Mouse (Mus musculus) adrenal gland, postnatal 10 days (tissue): ENCODE measurements around the gene Ccdc74a. TPM values are rescaled to one million over a fixed set of nuclear protein-coding genes. Genes with fewer than 3 reads are reported as not detected.
"Not testable (repeated sequence)": the region's sequence is repeated elsewhere in the genome, so short reads cannot be mapped to it uniquely, and the experiment has no call there.

Experiments
- DNase-seq: peaks from one replicate; pipeline ENCODE4 v3.0.0; 2021; ENCODE audit warnings: mixed read lengths
- long read RNA-seq, 2 experiments: library from polyadenylated mRNA; stranded (forward); transcript quantifications; one replicate each; pipeline ENCODE4 v2.0.0; 2021
- total RNA-seq, 2 experiments: library from RNA; stranded (reverse); gene quantifications; 2 replicates each; pipeline ENCODE4 v1.2.3; 2021

Ccdc74a gene
- 1 to 10 TPM; 2.5 to 3.2 TPM for total RNA-seq
- long read RNA-seq, experiment 1, partial matches to known transcripts: 1 of 3 reads
- long read RNA-seq, experiment 1, other reads (novel, unspliced or antisense): 0 of 3 reads
- long read RNA-seq, experiment 2, partial matches to known transcripts: 1 of 2 reads
- long read RNA-seq, experiment 2, other reads (novel, unspliced or antisense): 1 of 2 reads

DNA sequence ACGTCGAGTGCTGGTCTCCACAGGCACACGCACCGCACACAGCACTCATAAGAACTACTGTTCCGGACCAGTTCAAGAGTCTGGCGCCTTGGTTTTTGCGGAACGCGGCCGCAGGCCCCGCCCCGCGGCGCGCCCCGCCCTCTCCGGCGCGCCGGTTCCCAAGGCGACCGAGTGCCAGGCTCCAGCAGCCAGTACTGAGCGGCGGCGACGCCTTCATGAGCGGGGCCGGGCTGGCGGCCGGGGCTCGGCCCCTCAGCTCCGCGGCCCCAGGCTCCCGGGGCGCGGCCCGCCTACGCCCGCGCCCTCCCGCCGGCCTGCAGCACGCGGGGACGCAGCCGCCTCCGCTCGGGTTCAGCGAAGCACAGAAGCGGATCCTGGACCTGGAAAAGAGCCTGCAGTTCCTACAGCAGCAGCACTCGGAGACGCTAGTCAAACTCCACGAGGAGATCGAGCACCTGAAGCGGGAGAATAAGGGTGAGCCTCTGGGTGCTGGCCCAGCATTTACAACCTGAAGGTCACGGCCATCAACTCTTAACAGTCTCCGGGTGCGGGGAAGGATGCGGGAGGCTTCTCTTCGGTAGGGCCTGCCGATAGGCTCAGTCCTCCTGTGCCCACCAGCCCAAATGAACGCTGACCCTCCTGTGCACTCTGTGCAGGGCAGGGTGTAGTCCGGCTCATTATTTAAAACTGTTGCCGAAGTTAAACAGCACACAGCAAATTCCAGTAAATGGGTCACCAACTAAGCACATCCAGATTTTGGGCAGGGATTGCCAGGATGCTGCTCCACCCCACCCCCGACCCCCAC, at the start of gene Ccdc74a:
Gene Ccdc74a (plus strand): TSS at position 161 of the 805 bp plus-strand sequence.
- DNase-seq: peak; percentile 92

DNA sequence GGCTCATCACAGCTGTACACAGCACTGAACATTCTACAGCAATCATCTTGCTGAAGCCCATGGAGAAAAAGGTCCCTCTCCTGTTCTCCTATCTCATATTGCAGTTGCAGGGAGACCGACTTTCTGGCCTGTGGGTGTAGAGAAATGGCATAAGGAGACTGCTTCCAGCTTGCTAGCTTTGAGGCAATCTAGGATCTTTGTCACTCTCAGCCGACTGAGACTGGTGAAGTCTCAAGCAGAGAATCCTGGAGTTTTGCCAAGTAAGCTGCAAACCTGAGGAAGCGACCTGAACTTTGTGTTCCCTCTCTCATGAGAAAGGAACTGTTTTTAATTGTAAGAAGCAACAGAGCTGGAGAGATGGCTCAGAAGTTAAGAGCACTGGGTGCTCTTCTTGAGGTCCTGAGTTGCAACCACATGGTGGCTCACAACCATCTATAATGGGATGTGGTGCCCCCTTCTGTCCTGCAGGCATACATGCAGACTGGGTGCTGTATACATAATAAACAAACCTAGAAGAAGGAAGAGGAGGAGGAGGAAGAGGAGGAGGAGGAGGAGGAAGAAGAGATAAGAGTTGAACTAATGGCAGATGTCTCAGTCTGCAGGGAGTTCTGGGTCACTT, 45.2 kb upstream of the Ccdc74a start:
- no peak for DNase-seq

DNA sequence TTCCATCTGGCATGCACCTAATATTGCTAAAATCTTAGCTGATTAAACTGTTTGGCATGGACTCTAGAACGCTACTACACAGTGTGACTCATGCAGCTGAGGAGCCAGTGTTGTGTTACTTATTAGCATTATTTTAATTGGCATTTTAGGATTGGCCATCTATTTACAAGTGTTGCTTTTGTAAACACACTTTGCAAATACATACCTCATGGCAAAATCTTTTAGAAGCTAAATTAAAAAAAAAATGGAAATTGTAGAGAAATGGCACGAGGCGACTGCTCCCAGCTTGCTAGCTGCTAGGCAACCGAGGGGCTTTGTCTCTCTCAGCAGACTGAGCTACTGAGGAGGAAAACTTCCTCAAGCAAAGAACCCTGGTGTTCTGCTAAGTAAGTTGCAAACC, 41.3 kb upstream of the Ccdc74a start:
- no peak for DNase-seq

GRCm38 (mm10) chr16:17605684-17606083, 40.6 kb upstream of the Ccdc74a start:
- no peak for DNase-seq

DNA sequence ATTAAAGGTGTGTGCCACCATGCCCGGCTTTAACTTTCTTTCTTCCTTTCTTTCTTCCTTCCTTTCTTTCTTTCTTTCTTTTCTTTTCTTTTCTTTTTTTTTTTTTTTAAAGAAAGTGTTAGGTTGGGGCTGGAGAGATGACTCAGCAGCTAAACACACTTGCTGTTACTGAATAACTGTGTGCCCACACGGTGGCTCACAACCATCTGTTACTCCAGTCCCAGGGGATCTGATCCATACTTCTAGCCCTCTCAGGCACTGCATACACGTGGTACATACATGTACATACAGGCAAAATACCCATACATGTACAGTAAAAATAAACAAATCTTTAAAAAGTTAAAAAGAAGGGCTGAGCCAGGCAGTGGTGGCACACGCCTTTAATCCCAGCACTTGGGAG, 34.9 kb upstream of the Ccdc74a start:
- no peak for DNase-seq

DNA sequence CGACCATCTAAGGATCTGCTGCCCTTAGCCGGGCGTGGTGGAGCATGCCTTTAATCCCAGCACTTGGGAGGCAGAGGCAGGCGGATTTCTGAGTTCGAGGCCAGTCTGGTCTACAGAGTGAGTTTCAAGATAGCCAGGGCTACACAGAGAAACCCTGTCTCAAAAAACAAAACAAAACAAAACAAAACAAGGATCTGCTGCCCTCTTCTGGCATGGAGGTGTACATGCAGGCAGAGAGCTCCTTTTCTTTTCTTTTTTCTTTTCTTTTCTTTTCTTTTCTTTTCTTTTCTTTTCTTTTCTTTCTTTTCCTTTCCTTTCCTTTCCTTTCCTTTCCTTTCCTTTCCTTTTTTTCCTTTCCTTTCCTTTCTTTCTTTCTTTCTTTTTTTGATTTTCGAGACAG, 31.5 kb upstream of the Ccdc74a start:
- not testable (repeated sequence) for DNase-seq

DNA sequence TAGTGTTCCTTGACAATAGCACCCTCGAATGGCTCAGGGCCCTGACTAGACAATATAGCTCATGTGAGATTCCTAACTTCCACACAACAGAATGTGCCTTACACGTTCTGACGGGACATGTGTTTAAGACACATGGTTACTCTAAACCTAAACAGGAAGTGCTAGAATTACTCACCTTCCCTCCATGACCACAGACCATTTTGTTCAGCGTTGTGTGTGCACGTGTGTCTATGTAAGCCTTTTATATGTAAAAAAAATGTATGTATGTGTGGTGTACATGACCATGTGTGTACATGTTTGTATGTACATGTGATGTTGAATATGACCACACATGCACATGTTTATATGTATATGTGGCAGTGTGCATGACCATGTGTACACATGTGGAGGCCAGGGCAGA, 30.1 kb upstream of the Ccdc74a start:
- no peak for DNase-seq

GRCm38 (mm10) chr16:17617922-17618565, 28.2 kb upstream of the Ccdc74a start:
- peak; percentile 50 for DNase-seq

DNA sequence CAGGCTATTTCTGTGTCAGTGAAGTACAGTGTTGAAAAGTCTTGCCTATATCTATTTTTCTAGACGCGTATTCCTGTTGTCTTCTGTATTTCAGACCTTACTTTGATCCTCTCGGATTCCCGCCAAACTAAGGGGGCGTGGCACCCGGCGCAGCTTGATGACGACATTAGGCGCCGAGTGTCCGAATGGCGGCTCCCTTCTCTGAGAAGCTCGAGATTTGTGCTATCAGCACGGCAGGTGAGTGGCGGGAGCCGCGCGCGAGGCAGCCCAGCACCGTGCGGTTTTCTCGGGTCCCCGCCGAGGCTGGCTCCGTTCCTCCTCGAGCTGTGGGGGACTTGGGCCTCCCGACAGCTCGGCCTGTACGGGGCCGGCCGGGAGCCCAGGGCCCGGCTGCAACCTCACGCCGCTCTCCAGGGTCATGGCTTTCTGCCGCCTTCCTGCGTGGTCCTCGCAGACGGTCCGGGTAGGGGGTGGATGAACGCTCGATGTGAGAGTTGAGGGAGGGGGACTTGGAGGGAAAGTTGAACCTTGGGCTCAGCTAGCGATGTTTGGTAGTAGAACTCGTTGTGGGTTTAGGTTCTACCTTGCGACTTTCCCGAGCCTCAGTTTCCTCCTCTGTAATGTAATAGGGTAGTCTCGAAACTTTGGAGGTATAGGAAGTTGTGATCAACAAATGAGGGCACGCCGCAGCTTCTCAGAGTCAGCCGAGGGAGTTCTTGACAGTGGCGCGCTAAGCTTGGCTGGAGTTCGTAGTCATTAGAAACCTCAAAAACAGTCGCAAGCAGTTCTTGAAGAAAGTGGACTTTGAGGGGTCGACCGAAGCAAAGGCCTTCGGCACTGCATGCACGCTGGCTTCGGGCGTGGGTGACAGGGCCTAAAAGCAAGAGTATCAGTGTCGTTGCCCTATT, 26.8 kb upstream of the Ccdc74a start, which contains the start of gene Smpd4:
Gene Smpd4 (plus strand): TSS at position 157 of the 908 bp plus-strand sequence.
- peak; percentile 98 for DNase-seq

DNA sequence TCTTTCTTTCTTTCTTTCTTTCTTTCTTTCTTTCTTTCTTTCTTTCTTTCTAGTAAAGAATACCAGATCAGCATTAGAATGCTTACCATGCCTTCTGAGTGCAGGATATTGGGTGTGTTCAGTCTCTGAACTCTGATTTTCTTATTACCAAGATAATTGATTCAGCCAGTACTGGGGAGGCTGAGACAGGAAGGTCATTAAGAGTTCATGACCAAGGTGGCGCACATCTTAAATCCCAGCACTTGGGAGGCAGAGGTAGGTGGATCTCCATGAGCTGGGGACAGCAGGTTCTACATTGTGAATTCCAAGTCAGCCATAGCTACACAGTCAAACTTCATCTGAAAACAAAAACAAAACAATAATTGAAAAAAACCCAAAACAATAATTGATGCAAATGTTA, 24.3 kb upstream of the Ccdc74a start:
- no peak for DNase-seq

- DNase-seq: no peak
Measured at GRCm38 (mm10) chr16:17625488-17626268, 20.6 kb upstream of the Ccdc74a start.

DNA sequence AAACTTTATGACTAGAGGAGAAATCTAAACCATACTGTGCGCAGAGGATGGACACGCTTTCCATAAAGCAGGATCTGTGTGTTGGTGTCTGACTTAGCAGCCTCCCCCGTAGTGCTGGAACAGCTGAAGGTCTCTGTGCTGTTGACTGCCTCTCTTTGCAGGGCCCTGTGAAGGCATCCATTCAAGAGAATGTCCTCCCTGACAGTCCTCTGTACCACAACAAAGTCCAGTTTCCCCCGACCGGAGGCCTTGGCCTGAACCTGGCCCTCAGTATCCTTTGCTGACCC, 20.1 kb upstream of the Ccdc74a start:
- no peak for DNase-seq

- DNase-seq: no peak
Measured at GRCm38 (mm10) chr16:17632580-17632979, 13.7 kb upstream of the Ccdc74a start.

GRCm38 (mm10) chr16:17633481-17634181, 12.6 kb upstream of the Ccdc74a start:
- no peak for DNase-seq

GRCm38 (mm10) chr16:17636904-17637303, 9.4 kb upstream of the Ccdc74a start:
- no peak for DNase-seq

DNA sequence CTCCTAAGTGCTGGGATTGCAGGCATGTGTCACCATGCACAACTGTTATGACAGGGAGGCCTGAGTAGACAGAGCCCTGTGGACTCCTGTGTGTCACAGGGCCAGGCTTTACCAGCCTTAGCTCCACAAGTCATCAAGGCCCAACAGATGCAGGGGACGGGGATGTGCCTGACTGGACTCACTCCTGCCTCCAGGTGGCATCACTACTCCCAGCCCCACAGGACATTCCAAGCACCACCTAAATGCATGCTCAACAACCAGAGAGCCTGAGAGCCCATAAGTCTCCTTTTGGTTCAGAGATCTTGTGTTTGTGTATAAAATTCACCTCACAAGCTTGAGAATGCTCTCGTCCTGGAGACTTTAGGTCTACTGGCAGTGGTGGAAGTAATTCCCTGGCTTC, 8.7 kb upstream of the Ccdc74a start:
- no peak for DNase-seq

DNA sequence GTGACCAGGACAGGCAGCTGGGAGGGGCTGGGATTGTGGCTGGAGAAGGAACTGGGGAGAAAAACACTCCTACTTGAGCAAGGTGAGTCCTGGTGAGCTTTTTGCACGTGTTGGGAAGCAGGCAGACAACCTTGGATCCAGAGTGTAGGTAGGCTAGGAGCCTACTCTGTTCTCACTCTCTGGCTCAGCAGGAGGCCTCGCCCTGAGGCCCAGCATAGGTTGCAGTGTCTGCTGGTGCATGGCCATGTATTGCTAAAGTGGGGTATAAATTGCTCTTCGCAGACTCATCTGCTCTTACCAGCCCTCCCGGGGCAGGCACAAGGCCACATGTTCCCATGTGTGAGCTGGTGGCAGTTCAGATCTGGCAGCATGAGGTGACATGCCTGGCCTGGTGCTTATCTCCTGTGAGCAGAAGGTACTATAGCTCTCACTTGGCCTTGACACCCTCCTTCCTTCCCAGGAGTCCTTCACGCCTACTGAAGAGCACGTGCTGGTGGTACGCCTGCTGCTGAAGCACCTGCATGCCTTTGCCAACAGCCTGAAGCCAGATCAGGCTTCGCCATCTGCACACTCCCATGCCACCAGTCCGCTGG, 8.1 kb upstream of the Ccdc74a start:
- no peak for DNase-seq

- DNase-seq: no peak
Measured at GRCm38 (mm10) chr16:17639081-17639480, 7.2 kb upstream of the Ccdc74a start.

DNA sequence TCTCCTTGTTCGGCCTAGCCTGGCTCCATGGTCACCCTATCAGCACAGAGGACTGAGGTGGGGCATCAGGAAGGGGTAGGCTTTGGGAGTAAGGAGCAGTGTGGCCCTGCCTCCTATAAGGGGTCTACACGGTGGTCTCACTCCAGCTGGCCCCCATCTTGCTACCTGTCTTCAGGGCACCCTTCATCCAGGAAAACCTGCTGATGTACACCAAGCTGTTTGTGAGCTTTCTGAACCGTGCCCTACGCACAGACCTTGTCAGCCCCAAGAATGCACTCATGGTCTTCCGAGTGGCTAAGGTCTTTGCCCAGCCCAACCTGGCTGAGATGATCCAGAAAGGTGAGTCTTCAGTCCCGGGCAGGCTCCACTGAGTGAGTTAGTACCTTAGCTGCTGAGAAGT, 6.3 kb upstream of the Ccdc74a start:
- DNase-seq: no peak

GRCm38 (mm10) chr16:17640706-17641105, 5.6 kb upstream of the Ccdc74a start:
- DNase-seq: no peak
